Mouse (Mus musculus): ENCODE measurements around the gene Hoxc9.

DNA sequence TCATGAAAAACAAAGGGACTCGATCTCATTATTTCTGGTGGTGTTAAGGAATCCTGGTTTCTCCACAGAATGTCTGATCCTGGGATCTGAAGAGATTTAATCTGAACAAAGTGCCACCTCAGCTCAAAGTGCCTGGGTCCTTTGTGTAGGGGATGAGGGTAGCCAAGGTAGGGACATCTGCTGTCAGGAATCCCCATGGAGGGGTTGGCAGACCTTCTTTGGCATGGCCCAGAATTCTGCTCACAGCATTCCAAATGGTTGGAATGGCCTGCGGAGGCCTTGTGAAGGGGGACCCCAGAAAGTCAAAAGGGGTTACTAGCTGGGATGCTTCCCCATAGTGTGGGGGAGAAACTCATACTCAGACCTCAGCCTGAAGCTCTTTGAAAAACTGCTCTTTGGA, 27.4 kb upstream of the Hoxc9 start:
- no peak for TF ChIP-seq POLR2A (IDR thresholded peaks at IDR 0.05; ENCODE audit: low read depth, low read length)
- TF ChIP-seq CTCF (conservative IDR thresholded peaks at IDR 0.05; ENCODE audit: insufficient read depth, insufficient read length, low read depth, low read length), result no peak
